Mouse (Mus musculus) olfactory bulb, adult 2 months (tissue): Measurements from ENCODE around the gene Egf.

Experiments
- CTCF ChIP-seq: fragments of 200-500 bp; IDR thresholded peaks from 2 replicates; pipeline ENCODE4 v1.5.1; 2012; ENCODE audit warnings: low read depth, mild to moderate bottlenecking, low read length, moderate library complexity; ENCODE audit not compliant: insufficient read depth
- POLR2A ChIP-seq: fragments of 200-500 bp; IDR thresholded peaks from 2 replicates; pipeline ENCODE4 v1.6.1; 2012; ENCODE audit warnings: mild to moderate bottlenecking, low read depth, low read length, moderate library complexity; ENCODE audit not compliant: insufficient read depth

DNA sequence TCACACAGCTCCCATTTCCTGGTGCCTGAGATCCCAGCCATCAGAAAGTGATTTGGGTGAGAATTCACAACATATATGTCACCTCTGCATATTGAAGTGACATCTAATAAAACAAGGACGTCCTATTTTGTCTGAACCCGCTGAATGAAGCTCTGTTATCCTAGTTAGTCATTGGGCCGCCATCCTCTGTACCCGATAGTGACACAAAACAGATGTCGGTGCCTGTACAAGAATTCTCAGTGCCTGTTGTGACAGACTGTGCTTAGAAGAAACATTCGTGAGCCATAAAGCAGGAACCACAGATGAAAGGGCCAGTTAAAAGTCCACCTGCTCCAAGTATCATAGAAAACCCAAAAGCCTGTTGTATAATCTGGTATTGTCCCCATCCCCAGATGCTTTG, 117.7 kb downstream of the Egf start:
- no peak for TF ChIP-seq CTCF
- TF ChIP-seq POLR2A = no peak
